Mouse (Mus musculus): ENCODE data around the gene Fat3.

DNA sequence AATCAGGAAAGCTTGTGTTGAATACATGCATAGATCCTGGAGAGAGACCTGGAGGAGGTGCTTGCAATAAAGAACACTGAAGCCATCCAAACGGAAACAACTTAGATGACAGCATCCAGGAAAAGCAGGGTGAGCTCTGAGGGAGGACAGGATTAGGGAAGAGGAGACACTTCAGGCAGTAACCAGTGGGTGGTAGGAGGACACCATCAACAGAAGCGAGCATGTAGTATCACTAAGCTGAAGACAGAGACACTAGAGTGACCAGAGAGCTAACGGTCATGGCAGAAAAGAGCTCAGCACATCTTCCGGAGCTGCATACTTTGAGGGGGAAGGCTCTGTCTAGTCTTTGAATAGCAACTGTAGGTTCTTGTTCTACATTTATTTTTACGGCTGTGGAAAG is 393.7 kb downstream of the Fat3 start:
- 0 out of 2 replicates have a peak, but pooled peaks have one; percentile 9 for TF ChIP-seq CTCF (conservative IDR thresholded peaks at IDR 0.05; ENCODE audit: insufficient read depth, insufficient read length, low read depth, low read length)
- TF ChIP-seq POLR2A (IDR thresholded peaks at IDR 0.05; ENCODE audit: low read depth, low read length) = no peak

Data from kidney, adult 2 months (tissue).